Mouse (Mus musculus) brain, embryonic 14.5 days (tissue): ENCODE results near the gene Il17ra. TPM values are rescaled to one million over a fixed set of nuclear protein-coding genes. Genes with fewer than 3 reads are reported as not detected.
A peak's percentile ranks its signal among the peaks of the same experiment; 100 is the strongest.

Source experiments
- DNase-seq: peaks from one replicate; pipeline ENCODE4 v3.0.0-alpha.2; 2011; ENCODE audit warnings: low read depth
- CTCF ChIP-seq: fragments of 200-500 bp; IDR thresholded peaks from 2 replicates; pipeline ENCODE4 v1.5.1; 2012; ENCODE audit warnings: inconsistent platforms, mild to moderate bottlenecking, moderate library complexity, borderline replicate concordance; ENCODE audit not compliant: insufficient read depth, insufficient read length; ENCODE audit errors: extremely low read depth
- POLR2A ChIP-seq: fragments of 200-500 bp; IDR thresholded peaks from 2 replicates; pipeline ENCODE4 v1.6.1; 2012; ENCODE audit warnings: mild to moderate bottlenecking, inconsistent platforms, borderline replicate concordance; ENCODE audit not compliant: poor library complexity, insufficient read depth, insufficient read length, severe bottlenecking; ENCODE audit errors: extremely low read depth
- polyA plus RNA-seq: library from polyadenylated mRNA; depleted of rRNA; stranded (reverse); fragments of >200 nt; gene quantifications from 2 replicates; pipeline ENCODE4 v1.2.3, GENCODE M21; 2012

Il17ra gene
- polyA plus RNA-seq, 1 experiment, result 5.2 TPM

- TF ChIP-seq POLR2A (peak; percentile 39), CTCF (no peak)
- DNase-seq, result peak; percentile 97
Observed at GRCm38 (mm10) chr6:120493374-120494181, 30.5 kb downstream of the Il17ra start, which contains the start of gene Tmem121b. Tmem121b (minus strand) TSS chr6:120493807.

GRCm38 (mm10) chr6:120496544-120496943 is 33.5 kb downstream of the Il17ra start:
- DNase-seq, result peak; percentile 19
- TF ChIP-seq CTCF (no peak), POLR2A (no peak)

- no peak for TF ChIP-seq CTCF
- TF ChIP-seq POLR2A, result no peak
- no peak for DNase-seq
Observed at GRCm38 (mm10) chr6:120504051-120504450, 41.0 kb downstream of the Il17ra start.

GRCm38 (mm10) chr6:120505531-120505930 is 42.5 kb downstream of the Il17ra start:
- TF ChIP-seq CTCF (no peak), POLR2A (no peak)
- peak; percentile 65 for DNase-seq

- TF ChIP-seq POLR2A (no peak), CTCF (no peak)
- no peak for DNase-seq
Observed at GRCm38 (mm10) chr6:120508645-120509044, 45.6 kb downstream of the Il17ra start.

GRCm38 (mm10) chr6:120509975-120510374 is 46.9 kb downstream of the Il17ra start:
- TF ChIP-seq POLR2A (no peak), CTCF (no peak)
- no peak for DNase-seq

GRCm38 (mm10) chr6:120510425-120510824 is 47.4 kb downstream of the Il17ra start:
- no peak for DNase-seq
- TF ChIP-seq CTCF, result no peak
- TF ChIP-seq POLR2A, result no peak

GRCm38 (mm10) chr6:120511212-120511611 is 48.2 kb downstream of the Il17ra start:
- no peak for DNase-seq
- TF ChIP-seq CTCF, result no peak

GRCm38 (mm10) chr6:120516422-120516821 is 53.4 kb downstream of the Il17ra start:
- no peak for DNase-seq

GRCm38 (mm10) chr6:120516879-120517278 is 53.8 kb downstream of the Il17ra start:
- DNase-seq, result no peak
- TF ChIP-seq CTCF (no peak), POLR2A (no peak)

More at GRCm38 (mm10) chr6:120516422-120516821, 53.4 kb downstream of the Il17ra start:
- no peak for TF ChIP-seq POLR2A
- no peak for TF ChIP-seq CTCF

- TF ChIP-seq CTCF (no peak), POLR2A (no peak)
Observed at GRCm38 (mm10) chr6:120517311-120517710, 54.3 kb downstream of the Il17ra start.

GRCm38 (mm10) chr6:120519647-120520046 is 56.6 kb downstream of the Il17ra start:
- TF ChIP-seq POLR2A (no peak), CTCF (no peak)

More at GRCm38 (mm10) chr6:120517311-120517710, 54.3 kb downstream of the Il17ra start:
- no peak for DNase-seq

GRCm38 (mm10) chr6:120524796-120525195 is 61.7 kb downstream of the Il17ra start:
- no peak for DNase-seq
- TF ChIP-seq POLR2A (no peak), CTCF (no peak)

More at GRCm38 (mm10) chr6:120519647-120520046, 56.6 kb downstream of the Il17ra start:
- no peak for DNase-seq

- TF ChIP-seq CTCF (no peak), POLR2A (no peak)
Observed at GRCm38 (mm10) chr6:120529123-120529522, 66.1 kb downstream of the Il17ra start.

More at GRCm38 (mm10) chr6:120529123-120529522, 66.1 kb downstream of the Il17ra start:
- no peak for DNase-seq
